Mouse (Mus musculus): ENCODE measurements around the gene a. TPM values are rescaled to one million over a fixed set of nuclear protein-coding genes. Genes with fewer than 3 reads are reported as not detected.

a gene
- polyA plus RNA-seq (2015; fragmentation: Nextera tagmentation; extraction: Ambion mirVana), result 0.35 TPM in 1 of 2 replicates, not detected in the other

DNA sequence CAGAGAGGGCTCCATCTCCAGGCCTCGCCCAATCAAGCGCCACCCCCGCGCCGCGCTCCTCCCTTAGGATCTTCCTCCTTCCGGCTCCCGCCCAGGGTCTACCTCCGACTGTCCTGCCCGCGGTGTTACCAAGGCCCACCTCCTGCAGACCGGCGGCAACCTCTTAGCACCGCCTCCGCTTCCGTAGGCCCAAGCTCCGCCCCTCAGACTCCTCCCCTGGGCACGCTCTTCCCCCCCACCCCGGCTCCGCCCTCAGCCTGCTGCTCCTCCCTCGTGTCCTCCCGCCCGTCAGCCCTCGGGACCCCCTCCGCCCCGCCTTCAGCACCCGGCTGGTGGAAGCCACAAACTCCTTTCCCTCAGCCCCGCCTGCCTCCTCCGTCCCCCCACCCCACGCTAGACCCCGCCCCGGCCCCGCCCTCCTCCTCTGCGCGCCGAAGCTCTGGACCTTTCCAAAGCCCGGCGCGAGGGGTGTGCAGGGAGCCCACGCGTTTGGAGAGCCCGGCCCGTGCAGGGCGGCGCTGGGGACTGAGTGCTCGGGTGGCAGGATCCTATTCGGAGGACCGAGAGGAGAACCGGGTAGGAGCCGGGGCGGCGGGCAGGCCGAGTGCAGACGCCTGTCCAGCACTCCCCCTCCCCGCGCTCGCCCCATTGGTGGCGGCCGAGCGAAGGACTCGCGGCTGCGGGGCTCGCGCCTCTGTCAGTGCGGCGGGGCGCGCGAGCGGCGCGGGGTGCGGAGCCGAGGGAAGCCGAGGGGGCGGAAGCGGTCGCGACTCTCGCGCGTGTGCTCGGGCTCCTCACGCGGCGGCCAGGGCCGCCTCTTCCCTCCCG is at the start of gene a, which contains the start of gene Raly:
Gene a, plus strand, starts transcription at position 747 of the 828 bp plus-strand sequence.
Gene Raly, plus strand, starts transcription at position 441 of the 828 bp plus-strand sequence.
- peak; percentile 98 for ATAC-seq (ENCODE audit: low FRiP score, low TSS enrichment)
- peak within 1 kb of the TSS; percentile 99 for H3K4me3 ChIP-seq (ENCODE audit: low read length)
- 1% methylated on average over 77 of the region's 89 CpGs for WGBS
- peak within 1 kb of the TSS; percentile 98 for H3K27ac ChIP-seq (ENCODE audit: low read length)
- peaks cover 35% of the 10 kb centered on the region for H3K4me1 ChIP-seq (ENCODE audit: insufficient read depth, low read length)
- H3K9me3 ChIP-seq (ENCODE audit: low read length), result no peaks in the 10 kb centered on the region
- peak within 1 kb of the TSS; percentile 79 for H3K4me2 ChIP-seq (replicated peaks; ENCODE audit: low read depth, low read length)
- H3K36me3 ChIP-seq (ENCODE audit: insufficient read depth, low read length), result no peaks in the 10 kb centered on the region
- no peaks in the 10 kb centered on the region for H3K27me3 ChIP-seq (ENCODE audit: insufficient read depth, low read length)
- H3K9ac ChIP-seq (replicated peaks; ENCODE audit: low read length), result peak within 1 kb of the TSS; percentile 99

DNA sequence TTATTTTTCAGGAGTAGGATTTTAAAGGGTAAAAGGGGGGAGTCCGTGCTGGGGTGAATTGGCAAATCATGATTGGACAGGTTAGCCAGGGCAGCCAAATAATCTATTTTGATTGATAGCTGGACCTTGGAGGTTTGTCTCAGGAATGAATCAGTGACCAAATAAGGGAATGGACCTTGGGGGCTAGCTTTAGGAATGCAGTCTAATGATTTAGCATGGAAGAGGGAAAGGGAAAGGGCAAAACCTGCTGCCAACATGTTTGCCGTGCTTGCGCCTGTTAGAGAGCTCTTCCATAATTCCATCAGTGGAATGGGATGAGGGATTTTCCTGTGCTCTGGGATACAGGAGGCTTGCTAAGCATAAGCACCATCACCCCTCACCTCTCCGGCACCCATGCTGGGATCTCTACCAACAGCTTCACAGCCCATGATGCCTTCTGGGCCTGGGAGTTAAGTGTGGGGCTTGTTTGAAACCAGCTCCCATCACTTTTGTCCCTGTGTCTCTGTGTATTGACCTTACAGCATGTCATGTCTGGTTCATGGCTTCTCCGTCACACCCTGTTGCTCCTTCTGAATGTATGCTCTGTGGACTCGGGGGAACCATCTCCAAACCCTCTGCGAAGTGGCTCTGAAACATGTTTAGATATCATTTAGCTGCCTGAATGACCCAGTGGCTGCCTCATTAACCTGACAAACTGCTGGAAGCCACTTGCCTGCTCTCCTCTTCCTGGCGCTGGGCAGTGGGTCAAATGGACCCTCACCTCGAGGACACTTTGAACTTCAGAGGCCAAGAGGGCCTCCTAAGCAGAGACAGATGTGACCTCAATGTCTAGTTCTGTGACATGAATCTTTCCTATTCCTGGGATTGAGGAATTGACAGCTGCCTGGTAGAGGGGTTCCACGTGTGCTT is 48.0 kb upstream of the a start:
- 33% methylated on average over 10 of the region's 10 CpGs for WGBS
- Histone ChIP-seq H3K27ac (ENCODE audit: low read length) (no peak overlapping the region), H3K9me3 (ENCODE audit: low read length) (no peaks in the 10 kb centered on the region), H3K9ac (replicated peaks; ENCODE audit: low read length) (no peak overlapping the region), H3K4me3 (ENCODE audit: low read length) (no peak overlapping the region), H3K4me2 (replicated peaks; ENCODE audit: low read depth, low read length) (no peak overlapping the region), H3K4me1 (ENCODE audit: insufficient read depth, low read length) (peaks cover 12% of the 10 kb centered on the region), H3K27me3 (ENCODE audit: insufficient read depth, low read length) (no peaks in the 10 kb centered on the region; the same call in 1 of the 2 replicates), H3K36me3 (ENCODE audit: insufficient read depth, low read length) (no peaks in the 10 kb centered on the region)
- no peak for ATAC-seq (ENCODE audit: low FRiP score, low TSS enrichment)

DNA sequence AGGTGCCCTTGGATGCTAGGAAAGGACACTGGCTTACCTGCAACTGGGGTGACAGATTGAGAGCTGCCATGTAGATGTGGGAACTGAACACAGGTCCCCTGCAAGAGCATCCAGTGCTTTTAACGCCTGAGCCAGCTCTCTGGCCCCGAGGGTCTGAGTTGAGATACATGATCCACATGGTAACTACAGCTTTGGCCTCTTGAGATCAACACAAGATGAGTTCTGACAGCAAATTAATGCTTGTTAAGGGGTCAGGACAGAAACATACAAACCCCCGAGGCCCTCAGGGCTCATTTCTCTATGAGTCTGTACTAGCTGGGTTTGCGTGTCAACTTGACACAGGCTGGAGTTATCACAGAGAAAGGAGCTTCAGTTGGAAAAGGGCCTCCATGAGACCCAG is 47.3 kb upstream of the a start:
- H3K9ac ChIP-seq (replicated peaks; ENCODE audit: low read length), result no peak overlapping the region
- no peak for ATAC-seq (ENCODE audit: low FRiP score, low TSS enrichment)
- H3K4me2 ChIP-seq (replicated peaks; ENCODE audit: low read depth, low read length), result no peak overlapping the region
- no peaks in the 10 kb centered on the region for H3K36me3 ChIP-seq (ENCODE audit: insufficient read depth, low read length)
- peaks cover 13% of the 10 kb centered on the region for H3K4me1 ChIP-seq (ENCODE audit: insufficient read depth, low read length)
- WGBS, result 42% methylated on average over 4 of the region's 4 CpGs
- no peak overlapping the region for H3K27ac ChIP-seq (ENCODE audit: low read length)
- H3K9me3 ChIP-seq (ENCODE audit: low read length), result no peaks in the 10 kb centered on the region
- H3K27me3 ChIP-seq (ENCODE audit: insufficient read depth, low read length), result no peaks in the 10 kb centered on the region; the same call in 1 of the 2 replicates
- no peak overlapping the region for H3K4me3 ChIP-seq (ENCODE audit: low read length)

- peaks cover 15% of the 10 kb centered on the region for H3K4me1 ChIP-seq (ENCODE audit: insufficient read depth, low read length)
- no peaks in the 10 kb centered on the region; the same call in 1 of the 2 replicates for H3K27me3 ChIP-seq (ENCODE audit: insufficient read depth, low read length)
- H3K36me3 ChIP-seq (ENCODE audit: insufficient read depth, low read length), result no peaks in the 10 kb centered on the region
- 84% methylated on average over 2 of the region's 2 CpGs for WGBS
- H3K9me3 ChIP-seq (ENCODE audit: low read length), result no peaks in the 10 kb centered on the region
- H3K4me2 ChIP-seq (replicated peaks; ENCODE audit: low read depth, low read length), result no peak overlapping the region
- H3K27ac ChIP-seq (ENCODE audit: low read length), result no peak overlapping the region
- no peak for ATAC-seq (ENCODE audit: low FRiP score, low TSS enrichment)
- H3K9ac ChIP-seq (replicated peaks; ENCODE audit: low read length), result no peak overlapping the region
- no peak overlapping the region for H3K4me3 ChIP-seq (ENCODE audit: low read length)
Measured at GRCm38 (mm10) chr2:154748383-154748782, 42.8 kb upstream of the a start.

DNA sequence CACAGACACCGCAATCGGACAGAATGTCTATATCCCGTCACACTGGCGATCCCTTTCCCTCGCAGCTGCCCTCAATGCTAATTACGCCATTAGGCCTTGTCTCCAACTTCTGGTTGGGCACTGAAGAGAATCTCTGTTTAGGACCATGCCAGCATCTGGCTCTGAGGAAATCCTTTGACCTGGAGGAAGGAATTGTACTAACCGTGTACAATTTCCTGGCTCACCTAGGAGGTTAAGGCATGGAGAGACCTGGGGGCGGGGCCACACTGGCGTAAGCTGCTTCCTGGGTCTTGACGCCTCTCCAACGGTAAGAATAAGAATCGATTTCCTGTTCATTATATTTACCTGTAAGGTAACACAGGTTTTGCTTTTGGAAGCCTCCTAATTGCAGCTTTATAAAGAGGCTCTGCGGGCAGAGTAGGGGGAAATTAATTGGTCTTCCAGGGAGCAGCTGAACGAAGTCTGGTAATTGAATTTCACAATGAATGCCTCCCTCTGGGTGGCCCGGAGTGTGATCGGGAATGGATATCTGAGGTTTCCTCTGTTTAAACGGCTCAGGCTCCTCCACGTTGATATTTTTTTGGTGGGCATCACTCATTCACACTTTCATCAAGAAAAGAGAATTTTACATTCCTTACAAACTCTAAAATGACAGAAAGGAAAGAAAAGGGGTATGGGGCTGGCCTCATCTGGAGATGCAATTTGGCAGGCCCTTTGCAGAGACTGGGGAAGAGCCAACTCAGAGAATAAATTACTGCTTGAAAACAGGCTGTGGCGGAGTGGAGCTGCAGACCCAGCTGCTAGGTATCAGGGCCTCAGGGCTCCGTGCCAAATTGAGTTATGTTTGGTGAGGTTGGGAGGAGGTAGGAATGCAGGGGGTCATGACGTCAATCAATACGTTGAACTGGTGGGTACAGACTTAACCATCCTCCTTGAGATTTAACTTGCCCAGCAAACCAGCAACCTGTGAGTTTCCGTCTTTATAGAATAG is 41.9 kb upstream of the a start:
- Histone ChIP-seq H3K4me1 (ENCODE audit: insufficient read depth, low read length) (peaks cover 10% of the 10 kb centered on the region), H3K36me3 (ENCODE audit: insufficient read depth, low read length) (no peaks in the 10 kb centered on the region), H3K4me3 (ENCODE audit: low read length) (no peak overlapping the region), H3K9me3 (ENCODE audit: low read length) (no peaks in the 10 kb centered on the region), H3K4me2 (replicated peaks; ENCODE audit: low read depth, low read length) (0 out of 2 replicates have a peak overlapping the region, but pooled peaks have one; percentile 1), H3K27me3 (ENCODE audit: insufficient read depth, low read length) (no peaks in the 10 kb centered on the region; the same call in 1 of the 2 replicates), H3K27ac (ENCODE audit: low read length) (no peak overlapping the region), H3K9ac (replicated peaks; ENCODE audit: low read length) (no peak overlapping the region)
- 41% methylated on average over 23 of the region's 23 CpGs for WGBS
- no peak for ATAC-seq (ENCODE audit: low FRiP score, low TSS enrichment)

- WGBS, result 59% methylated on average over 8 of the region's 8 CpGs
- H3K27ac ChIP-seq (ENCODE audit: low read length), result no peak overlapping the region
- H3K4me2 ChIP-seq (replicated peaks; ENCODE audit: low read depth, low read length), result no peak overlapping the region
- H3K9ac ChIP-seq (replicated peaks; ENCODE audit: low read length), result no peak overlapping the region
- H3K4me1 ChIP-seq (ENCODE audit: insufficient read depth, low read length), result peaks cover 10% of the 10 kb centered on the region
- no peaks in the 10 kb centered on the region for H3K36me3 ChIP-seq (ENCODE audit: insufficient read depth, low read length)
- no peak overlapping the region for H3K4me3 ChIP-seq (ENCODE audit: low read length)
- H3K27me3 ChIP-seq (ENCODE audit: insufficient read depth, low read length), result no peaks in the 10 kb centered on the region
- no peak for ATAC-seq (ENCODE audit: low FRiP score, low TSS enrichment)
- H3K9me3 ChIP-seq (ENCODE audit: low read length), result no peaks in the 10 kb centered on the region
Measured at GRCm38 (mm10) chr2:154751924-154752323, 39.3 kb upstream of the a start.

GRCm38 (mm10) chr2:154754068-154754560 is 37.1 kb upstream of the a start:
- Histone ChIP-seq H3K36me3 (ENCODE audit: insufficient read depth, low read length) (no peaks in the 10 kb centered on the region), H3K4me2 (replicated peaks; ENCODE audit: low read depth, low read length) (no peak overlapping the region), H3K9me3 (ENCODE audit: low read length) (no peaks in the 10 kb centered on the region), H3K27ac (ENCODE audit: low read length) (no peak overlapping the region), H3K27me3 (ENCODE audit: insufficient read depth, low read length) (no peaks in the 10 kb centered on the region), H3K4me1 (ENCODE audit: insufficient read depth, low read length) (peaks cover 7% of the 10 kb centered on the region), H3K9ac (replicated peaks; ENCODE audit: low read length) (no peak overlapping the region), H3K4me3 (ENCODE audit: low read length) (no peak overlapping the region)
- ATAC-seq (ENCODE audit: low FRiP score, low TSS enrichment), result no peak
- 89% methylated on average over 2 of the region's 2 CpGs for WGBS

DNA sequence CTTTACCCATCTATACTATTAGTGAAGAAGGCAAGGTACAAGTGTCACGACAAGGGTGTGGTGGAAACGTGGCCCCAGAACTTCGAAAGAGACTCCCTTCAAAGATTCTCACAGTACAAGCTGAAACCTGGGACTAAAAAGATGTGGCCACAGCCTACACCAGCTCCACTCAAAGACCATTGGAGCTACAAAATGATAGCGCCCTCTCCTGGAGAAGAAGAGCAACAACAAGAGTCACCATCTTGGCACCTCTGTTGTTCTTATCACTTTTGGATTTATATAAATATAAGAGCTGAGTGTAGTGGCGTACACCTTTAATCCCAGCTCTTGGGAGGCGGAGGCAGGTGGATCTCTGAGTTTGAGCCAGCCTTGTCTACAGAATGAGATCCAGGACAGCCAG is 35.4 kb upstream of the a start:
- Histone ChIP-seq H3K4me1 (ENCODE audit: insufficient read depth, low read length) (no peaks in the 10 kb centered on the region), H3K27me3 (ENCODE audit: insufficient read depth, low read length) (no peaks in the 10 kb centered on the region), H3K27ac (ENCODE audit: low read length) (no peak overlapping the region), H3K4me2 (replicated peaks; ENCODE audit: low read depth, low read length) (no peak overlapping the region), H3K9ac (replicated peaks; ENCODE audit: low read length) (no peak overlapping the region), H3K9me3 (ENCODE audit: low read length) (no peaks in the 10 kb centered on the region; the same call in 1 of the 2 replicates), H3K4me3 (ENCODE audit: low read length) (no peak overlapping the region), H3K36me3 (ENCODE audit: insufficient read depth, low read length) (no peaks in the 10 kb centered on the region)
- ATAC-seq (ENCODE audit: low FRiP score, low TSS enrichment), result no peak
- 68% methylated on average over 6 of the region's 6 CpGs for WGBS

DNA sequence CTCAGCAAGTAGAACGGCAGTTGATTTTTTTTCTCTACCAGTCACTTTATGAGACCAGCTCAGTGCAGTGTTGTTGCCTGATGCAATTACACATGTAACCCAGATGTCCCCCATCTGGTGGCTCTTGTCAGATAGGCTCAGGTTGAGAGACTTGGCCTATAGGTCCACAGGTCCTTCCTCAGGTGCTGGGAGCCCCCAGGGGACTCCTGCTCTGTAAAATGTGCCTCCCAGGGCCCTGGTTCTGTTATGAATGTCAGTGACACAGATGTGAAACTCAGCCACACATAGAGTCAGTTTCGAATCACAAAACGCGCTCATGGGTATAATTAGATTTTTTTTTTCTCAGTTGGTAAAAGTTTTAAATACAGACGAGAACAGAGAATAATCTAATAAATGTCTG is 33.5 kb upstream of the a start:
- H3K4me1 ChIP-seq (ENCODE audit: insufficient read depth, low read length), result peaks cover under 1% of the 10 kb centered on the region; the same call in 1 of the 2 replicates
- H3K4me2 ChIP-seq (replicated peaks; ENCODE audit: low read depth, low read length), result no peak overlapping the region
- no peaks in the 10 kb centered on the region for H3K36me3 ChIP-seq (ENCODE audit: insufficient read depth, low read length)
- no peak overlapping the region for H3K4me3 ChIP-seq (ENCODE audit: low read length)
- whole genome bisulfite sequencing, result 82% methylated on average over 5 of the region's 5 CpGs
- no peaks in the 10 kb centered on the region; the same call in 1 of the 2 replicates for H3K9me3 ChIP-seq (ENCODE audit: low read length)
- no peaks in the 10 kb centered on the region for H3K27me3 ChIP-seq (ENCODE audit: insufficient read depth, low read length)
- ATAC-seq (ENCODE audit: low FRiP score, low TSS enrichment), result no peak
- no peak overlapping the region for H3K9ac ChIP-seq (replicated peaks; ENCODE audit: low read length)
- H3K27ac ChIP-seq (ENCODE audit: low read length), result no peak overlapping the region

Measured in kidney, embryonic 16.5 days (tissue).